Mouse (Mus musculus): ENCODE results near the gene 4930415O20Rik.

4930415O20Rik gene

GRCm38 (mm10) chr15:98607557-98607956 is 36.8 kb downstream of the 4930415O20Rik start:
- DNase-seq = no peak

- no peak for DNase-seq
These were observed 37.4 kb downstream of the 4930415O20Rik start for GRCm38 (mm10) chr15:98608058-98608783.

GRCm38 (mm10) chr15:98608784-98609250 is 38.0 kb downstream of the 4930415O20Rik start:
- DNase-seq = peak; percentile 55

GRCm38 (mm10) chr15:98609331-98610130 is 38.7 kb downstream of the 4930415O20Rik start, which contains the start of gene Adcy6:
Gene Adcy6 (minus strand): TSS chr15:98610076.
- DNase-seq = peak; percentile 85

GRCm38 (mm10) chr15:98610131-98610633 is 39.4 kb downstream of the 4930415O20Rik start:
- peak; percentile 79 for DNase-seq

GRCm38 (mm10) chr15:98612229-98612628 is 41.4 kb downstream of the 4930415O20Rik start:
- DNase-seq = no peak

- DNase-seq = no peak
These were observed 43.7 kb downstream of the 4930415O20Rik start for GRCm38 (mm10) chr15:98614551-98614950.

GRCm38 (mm10) chr15:98614971-98615370 is 44.2 kb downstream of the 4930415O20Rik start:
- no peak for DNase-seq

- no peak for DNase-seq
These were observed 44.9 kb downstream of the 4930415O20Rik start for GRCm38 (mm10) chr15:98615751-98616150.

GRCm38 (mm10) chr15:98616362-98617175 is 45.8 kb downstream of the 4930415O20Rik start:
- no peak for DNase-seq

- peak; percentile 84 for DNase-seq
These were observed 46.4 kb downstream of the 4930415O20Rik start for GRCm38 (mm10) chr15:98617176-98617537.

GRCm38 (mm10) chr15:98622199-98622598 is 51.4 kb downstream of the 4930415O20Rik start:
- DNase-seq = peak; percentile 31

- DNase-seq = peak; percentile 41
These were observed 51.9 kb downstream of the 4930415O20Rik start for GRCm38 (mm10) chr15:98622721-98623120.

- peak; percentile 42 for DNase-seq
These were observed 52.6 kb downstream of the 4930415O20Rik start for GRCm38 (mm10) chr15:98623361-98623821.

GRCm38 (mm10) chr15:98626078-98626477 is 55.3 kb downstream of the 4930415O20Rik start:
- DNase-seq = no peak

GRCm38 (mm10) chr15:98626487-98627212 is 55.8 kb downstream of the 4930415O20Rik start:
- no peak for DNase-seq

GRCm38 (mm10) chr15:98628589-98629254 is 57.9 kb downstream of the 4930415O20Rik start:
- no peak for DNase-seq

- DNase-seq = no peak
These were observed 58.7 kb downstream of the 4930415O20Rik start for GRCm38 (mm10) chr15:98629464-98629863.

- DNase-seq = no peak
These were observed 59.7 kb downstream of the 4930415O20Rik start, which contains the start of gene Cacnb3 for GRCm38 (mm10) chr15:98630540-98630939. Gene Cacnb3 (plus strand): TSS chr15:98630840.

- peak; percentile 85 for DNase-seq
These were observed 60.7 kb downstream of the 4930415O20Rik start for GRCm38 (mm10) chr15:98631493-98631892.

GRCm38 (mm10) chr15:98632107-98632744 is 61.4 kb downstream of the 4930415O20Rik start:
- no peak for DNase-seq
